Mouse (Mus musculus) right cerebral cortex, postnatal 25 days (tissue): ENCODE data around the gene Clspn.
A peak's percentile ranks its signal among the peaks of the same experiment; 100 is the strongest.

ENCODE experiments used
- DNase-seq: peaks from one replicate; pipeline ENCODE4 v3.0.0; 2022

Clspn gene

DNA sequence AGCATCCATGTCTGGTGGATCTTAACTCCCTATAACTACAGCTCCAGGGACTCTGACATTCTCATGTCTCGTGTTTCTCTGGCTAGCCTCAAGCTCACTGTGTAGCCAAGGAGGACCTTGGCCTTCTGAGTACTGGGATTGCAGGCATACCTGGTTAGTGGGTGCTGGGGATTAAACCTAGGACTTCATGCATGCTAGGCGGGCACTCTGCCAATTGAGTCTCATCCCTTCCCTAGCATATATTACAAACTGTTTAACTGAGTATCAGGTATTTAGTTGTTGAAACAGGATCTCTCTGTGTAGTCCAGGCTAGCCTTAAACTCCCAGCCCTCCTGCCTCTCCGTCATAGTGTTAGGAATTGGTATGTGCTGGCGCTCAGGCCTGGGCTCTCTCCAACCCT is 10.5 kb downstream of the Clspn start:
- DNase-seq: no peak

DNA sequence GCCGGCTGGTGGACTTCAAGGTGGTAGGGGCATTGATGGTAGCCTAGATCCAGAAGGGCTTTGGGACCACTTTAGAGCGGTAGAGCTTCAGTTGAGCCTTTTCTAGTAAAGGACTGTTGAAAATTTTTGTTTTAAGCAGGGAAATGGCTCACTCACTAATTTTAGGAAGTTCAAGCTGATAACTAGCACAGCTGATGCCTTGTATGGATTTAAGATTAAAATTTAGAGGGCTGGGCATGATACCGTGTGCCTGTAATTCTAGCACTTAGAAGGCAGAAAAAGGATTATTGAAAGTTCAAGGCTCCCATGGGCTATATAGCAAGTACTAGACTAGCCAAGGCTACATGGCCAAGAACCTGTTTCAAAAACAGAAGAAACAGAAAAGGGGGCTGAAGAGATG is 13.0 kb downstream of the Clspn start:
- no peak for DNase-seq

- DNase-seq: no peak
Measured at GRCm38 (mm10) chr4:126576281-126576680, 19.5 kb downstream of the Clspn start.

DNA sequence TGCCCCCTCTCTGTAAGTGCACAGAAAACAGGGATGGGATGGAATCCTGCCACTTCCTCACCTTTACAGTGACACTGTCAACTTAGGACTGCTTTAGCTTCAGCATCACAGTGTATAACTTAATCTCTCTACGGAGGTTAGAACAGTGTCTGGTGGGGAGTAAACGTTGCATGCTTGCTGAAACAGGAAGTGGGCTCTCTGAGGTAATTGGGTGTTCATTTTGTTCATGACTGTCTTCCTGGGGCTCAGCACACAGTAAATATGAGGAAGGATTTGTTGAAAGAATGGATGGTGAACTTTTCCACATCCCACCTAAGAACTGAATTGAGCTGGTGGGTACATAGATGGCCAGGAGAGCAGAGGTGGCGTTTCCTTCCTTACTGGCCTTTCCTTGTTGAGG is 21.2 kb downstream of the Clspn start:
- no peak for DNase-seq

GRCm38 (mm10) chr4:126579077-126579476 is 22.3 kb downstream of the Clspn start:
- DNase-seq: no peak

DNA sequence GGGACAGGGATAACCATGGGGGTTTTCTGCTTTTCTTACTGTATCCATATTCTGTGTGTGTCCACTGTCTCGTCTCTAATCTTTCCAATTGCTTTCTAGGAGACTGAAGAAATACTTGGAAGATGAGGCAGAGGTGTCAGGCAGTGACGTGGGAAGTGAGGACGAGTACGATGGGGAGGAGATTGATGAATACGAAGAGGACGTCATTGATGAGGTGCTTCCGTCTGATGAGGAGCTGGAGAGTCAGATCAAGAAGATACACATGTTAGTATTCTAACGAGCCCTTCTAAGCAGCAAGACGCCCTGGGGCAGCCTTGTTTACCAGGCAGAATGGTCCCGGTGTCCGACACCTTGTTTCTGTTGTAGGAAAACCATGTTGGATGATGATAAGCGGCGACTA is 29.0 kb downstream of the Clspn start:
- no peak for DNase-seq

DNA sequence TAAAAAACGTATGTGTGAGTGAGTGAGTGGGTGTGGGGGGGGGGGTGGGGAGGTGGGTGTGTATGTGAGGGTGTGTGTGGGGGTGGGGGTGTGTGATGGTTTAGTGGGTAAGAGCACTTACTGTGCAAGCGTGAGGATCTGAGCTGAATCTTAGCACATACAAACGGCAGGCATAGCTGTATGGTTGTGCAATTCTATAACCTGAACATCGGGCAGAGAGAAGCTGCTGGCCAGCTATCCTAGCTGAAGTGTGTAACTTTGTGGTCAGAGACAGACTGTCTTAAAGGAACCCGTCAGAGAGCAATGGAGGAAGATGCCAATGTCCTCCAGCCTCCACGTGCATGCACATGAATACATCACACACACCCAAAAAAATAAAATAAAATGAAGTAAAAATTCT is 35.3 kb downstream of the Clspn start:
- DNase-seq: no peak

GRCm38 (mm10) chr4:126599971-126600754 is 43.4 kb downstream of the Clspn start:
- peak; percentile 21 for DNase-seq

- no peak for DNase-seq
Measured at GRCm38 (mm10) chr4:126601597-126602444, 45.1 kb downstream of the Clspn start.

- no peak for DNase-seq
Measured at GRCm38 (mm10) chr4:126602445-126602762, 45.7 kb downstream of the Clspn start.

DNA sequence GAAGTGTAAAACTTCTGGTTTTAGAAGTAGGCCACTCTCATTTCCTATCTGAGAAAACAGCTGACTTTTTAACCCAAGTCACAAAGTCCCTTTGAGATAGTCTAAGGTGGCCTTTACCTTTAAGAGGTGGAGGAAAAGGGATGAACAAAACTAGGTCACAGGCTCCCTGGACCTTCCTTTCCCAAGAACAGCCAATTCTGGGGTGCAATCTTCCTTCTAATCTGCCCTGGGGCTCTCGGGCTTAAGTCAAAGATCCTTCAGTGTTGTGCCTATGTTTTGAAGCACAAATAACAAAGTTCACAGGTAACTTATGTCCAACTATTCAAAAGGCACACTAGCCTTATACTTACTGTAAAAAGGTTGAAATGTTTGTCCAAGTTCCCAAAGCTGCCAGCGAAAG is 47.4 kb downstream of the Clspn start:
- no peak for DNase-seq

DNA sequence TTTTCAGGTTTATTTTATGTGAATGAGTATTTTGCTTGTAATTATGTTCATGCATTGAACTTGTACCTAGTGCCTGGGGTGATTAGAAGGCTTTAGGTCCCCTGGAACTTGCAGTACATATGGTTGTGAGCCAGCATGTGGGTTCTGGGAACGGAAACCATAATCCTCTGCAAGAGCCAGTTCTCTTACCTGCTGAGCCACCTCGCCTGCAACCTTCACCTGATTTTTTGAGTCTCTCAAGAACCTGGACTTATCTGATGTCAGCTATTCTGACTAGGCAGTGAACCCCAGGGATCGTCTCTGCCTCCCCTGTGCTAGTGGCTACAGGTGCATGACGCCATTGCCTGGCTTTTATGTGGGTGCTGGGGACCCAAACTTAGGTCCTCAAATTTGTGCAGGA is 49.0 kb downstream of the Clspn start:
- no peak for DNase-seq

DNA sequence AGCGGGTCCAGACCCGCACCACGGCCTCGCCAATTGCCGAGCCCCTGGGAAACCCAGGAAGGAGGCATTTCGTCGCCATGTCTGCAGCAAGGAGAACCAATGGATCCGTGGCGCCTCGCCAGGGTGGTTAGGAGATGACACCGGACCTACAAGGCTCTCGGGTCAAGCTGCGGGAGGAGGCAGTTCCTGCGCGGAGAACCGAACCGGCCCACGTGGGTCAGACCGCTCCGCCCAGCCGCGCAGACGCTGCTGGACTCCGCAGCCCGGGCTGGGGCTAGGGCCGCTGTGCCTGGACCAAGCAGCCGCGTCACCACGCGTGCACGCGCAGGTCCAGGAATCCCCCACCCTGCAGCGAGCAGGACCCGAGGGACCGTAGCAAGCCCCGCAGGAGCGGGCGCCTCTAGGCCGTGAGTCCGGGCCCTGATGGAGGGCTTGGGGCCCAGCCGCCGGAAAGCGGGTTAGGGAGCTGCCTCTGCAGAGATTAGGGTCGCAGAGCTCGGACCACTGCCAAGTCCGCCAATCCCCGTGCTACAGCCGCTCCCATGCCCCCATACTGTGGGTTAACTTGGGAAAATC is 53.0 kb downstream of the Clspn start, which contains the start of gene 5730409E04Rik:
5730409E04Rik (plus strand) TSS at position 213 of the 576 bp plus-strand sequence.
- DNase-seq: peak; percentile 86

DNA sequence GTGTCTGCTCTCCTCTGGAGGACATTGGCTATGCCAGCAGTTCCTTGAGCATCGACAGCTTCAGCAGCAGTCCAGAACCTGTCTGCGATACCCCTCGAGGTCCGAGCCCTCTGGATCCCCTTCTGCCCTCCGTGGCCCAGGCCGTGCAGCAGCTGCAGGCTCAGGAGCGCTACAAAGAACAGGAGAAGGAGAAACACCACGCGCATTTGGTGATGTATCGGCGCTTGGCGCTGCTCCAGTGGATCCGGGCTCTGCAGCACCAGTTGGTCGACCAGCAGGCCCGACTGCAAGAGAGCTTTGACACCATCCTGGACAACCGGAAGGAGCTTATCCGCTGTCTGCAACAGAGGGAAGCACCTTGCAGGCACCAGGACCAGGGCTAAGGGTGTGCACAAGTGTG is 55.3 kb downstream of the Clspn start:
- DNase-seq: no peak

GRCm38 (mm10) chr4:126616312-126616711 is 59.6 kb downstream of the Clspn start:
- no peak for DNase-seq

- no peak for DNase-seq
Measured at GRCm38 (mm10) chr4:126619691-126620330, 63.1 kb downstream of the Clspn start.

DNA sequence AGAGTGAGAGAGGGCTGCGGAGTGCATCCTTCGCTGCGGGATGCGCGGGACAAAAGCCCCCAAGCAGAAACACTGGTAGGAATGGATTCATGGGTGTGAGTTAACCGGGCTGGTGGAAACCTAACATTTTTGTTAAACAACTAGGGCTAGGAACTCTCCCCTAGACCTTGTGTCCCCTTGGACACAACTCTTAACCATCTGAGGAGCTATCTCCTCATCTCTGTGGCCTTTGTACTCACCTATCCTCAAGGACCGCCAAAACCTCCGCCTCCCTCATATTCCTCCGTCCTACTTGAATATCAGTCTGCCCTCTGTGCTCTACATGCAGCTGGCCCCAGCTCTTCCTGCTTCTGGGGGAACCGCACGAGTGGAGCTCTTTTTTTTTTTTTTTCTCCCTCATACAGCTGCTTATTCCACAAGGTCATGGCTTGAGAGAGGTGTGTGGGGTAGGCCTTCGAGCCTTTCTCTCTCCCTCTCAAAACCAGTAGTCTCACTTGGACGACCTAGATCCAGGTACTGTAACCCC is 63.7 kb downstream of the Clspn start:
- DNase-seq: no peak

DNA sequence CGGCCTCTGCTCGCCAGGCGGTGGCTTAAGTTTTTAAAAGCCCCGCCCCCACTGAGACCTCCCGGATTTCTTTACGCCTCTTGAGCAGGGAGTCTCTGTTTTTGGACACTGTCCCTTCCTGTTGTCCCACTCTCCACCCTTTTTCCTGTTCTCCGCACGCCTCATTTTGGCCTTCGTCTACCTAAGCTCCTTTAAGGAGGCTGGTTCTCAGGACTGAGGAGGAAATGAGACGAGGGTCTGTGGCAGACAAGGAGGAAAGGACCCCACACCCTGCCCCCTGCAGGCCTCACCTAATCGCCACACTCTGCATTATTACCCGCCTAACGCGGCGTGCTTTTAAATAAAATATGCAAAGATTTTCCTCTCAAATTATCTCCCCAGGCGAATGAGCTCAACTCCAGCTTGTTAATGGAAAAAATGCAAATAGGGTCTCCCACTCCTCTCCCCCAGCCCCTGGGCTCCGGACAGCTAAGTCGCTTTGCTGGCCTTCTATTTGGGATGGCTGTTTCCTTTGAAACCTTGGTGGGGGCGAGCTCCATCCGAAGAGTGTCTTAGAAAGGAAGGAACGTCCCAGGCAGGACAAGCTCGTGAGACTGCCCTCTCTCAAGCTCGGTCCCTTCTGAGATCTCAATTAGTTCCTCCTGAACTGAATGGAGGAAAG is 70.4 kb downstream of the Clspn start:
- DNase-seq: no peak

- no peak for DNase-seq
Measured at GRCm38 (mm10) chr4:126631922-126632321, 75.2 kb downstream of the Clspn start.

GRCm38 (mm10) chr4:126632668-126633067 is 75.9 kb downstream of the Clspn start:
- no peak for DNase-seq

GRCm38 (mm10) chr4:126636330-126636729 is 79.6 kb downstream of the Clspn start:
- no peak for DNase-seq

- DNase-seq: no peak
Measured at GRCm38 (mm10) chr4:126637446-126637845, 80.7 kb downstream of the Clspn start.

- no peak for DNase-seq
Measured at GRCm38 (mm10) chr4:126639339-126639738, 82.6 kb downstream of the Clspn start.
